Mouse (Mus musculus) embryo, embryonic 10 days (tissue): ENCODE data around the gene Gm10282.

Experiments used
- DNase-seq: peaks from one replicate; pipeline ENCODE4 v3.0.0-alpha.2; 2015; ENCODE audit warnings: low spot score

The Gm10282 gene

GRCm38 (mm10) chr8:72296561-72296960, 8.5 kb downstream of the Gm10282 start:
- no peak for DNase-seq

- peak; percentile 28 for DNase-seq
Observed at GRCm38 (mm10) chr8:72295679-72296078, 9.4 kb downstream of the Gm10282 start.

GRCm38 (mm10) chr8:72295125-72295524, 9.9 kb downstream of the Gm10282 start:
- DNase-seq = no peak

GRCm38 (mm10) chr8:72293309-72293708, 11.8 kb downstream of the Gm10282 start:
- no peak for DNase-seq

- no peak for DNase-seq
Observed at GRCm38 (mm10) chr8:72291104-72291503, 14.0 kb downstream of the Gm10282 start.

- no peak for DNase-seq
Observed at GRCm38 (mm10) chr8:72289051-72289450, 16.0 kb downstream of the Gm10282 start.

GRCm38 (mm10) chr8:72285285-72285684, 19.8 kb downstream of the Gm10282 start:
- DNase-seq = no peak

GRCm38 (mm10) chr8:72281634-72282033, 23.4 kb downstream of the Gm10282 start:
- DNase-seq = no peak

GRCm38 (mm10) chr8:72279151-72279550, 25.9 kb downstream of the Gm10282 start:
- DNase-seq = no peak

- no peak for DNase-seq
Observed at GRCm38 (mm10) chr8:72277244-72277643, 27.8 kb downstream of the Gm10282 start.

- no peak for DNase-seq
Observed at GRCm38 (mm10) chr8:72273807-72274206, 31.3 kb downstream of the Gm10282 start.

GRCm38 (mm10) chr8:72273111-72273770, 31.8 kb downstream of the Gm10282 start:
- no peak for DNase-seq

- peak; percentile 67 for DNase-seq
Observed at GRCm38 (mm10) chr8:72272361-72272760, 32.7 kb downstream of the Gm10282 start.

- no peak for DNase-seq
Observed at GRCm38 (mm10) chr8:72271691-72272090, 33.4 kb downstream of the Gm10282 start.

GRCm38 (mm10) chr8:72271051-72271660, 33.9 kb downstream of the Gm10282 start:
- DNase-seq = no peak

GRCm38 (mm10) chr8:72270606-72271005, 34.5 kb downstream of the Gm10282 start:
- DNase-seq = no peak

GRCm38 (mm10) chr8:72268356-72268755, 36.7 kb downstream of the Gm10282 start:
- peak; percentile 41 for DNase-seq

- DNase-seq = no peak
Observed at GRCm38 (mm10) chr8:72267106-72267505, 38.0 kb downstream of the Gm10282 start.

- no peak for DNase-seq
Observed at GRCm38 (mm10) chr8:72266671-72267070, 38.4 kb downstream of the Gm10282 start.

- no peak for DNase-seq
Observed at GRCm38 (mm10) chr8:72265342-72265741, 39.7 kb downstream of the Gm10282 start.

GRCm38 (mm10) chr8:72263451-72263850, 41.6 kb downstream of the Gm10282 start:
- no peak for DNase-seq

- DNase-seq = no peak
Observed at GRCm38 (mm10) chr8:72262756-72263155, 42.3 kb downstream of the Gm10282 start.

GRCm38 (mm10) chr8:72261872-72262271, 43.2 kb downstream of the Gm10282 start:
- DNase-seq = peak; percentile 36

- DNase-seq = no peak
Observed at GRCm38 (mm10) chr8:72261431-72261830, 43.6 kb downstream of the Gm10282 start.
